Mouse (Mus musculus) hindbrain, embryonic 11.5 days (tissue): ENCODE measurements around the gene Sycn. TPM values are rescaled to one million over a fixed set of nuclear protein-coding genes. Genes with fewer than 3 reads are reported as not detected.
"Not testable (repeated sequence)": the region's sequence is repeated elsewhere in the genome, so short reads cannot be mapped to it uniquely, and the experiment has no call there.

ENCODE experiments used
- ATAC-seq: fragments of 200-750 bp; cut with Nextera tagmentation; 2 replicates; pipeline ENCODE4 v1.8.0; 2017; ENCODE audit warnings: mild to moderate bottlenecking, moderate TSS enrichment, moderate library complexity; ENCODE audit not compliant: low FRiP score
- DNase-seq: peaks from one replicate; pipeline ENCODE4 v3.0.0-alpha.2; 2015; ENCODE audit warnings: low spot score
- H3K27ac ChIP-seq: fragments of 300-500 bp; sonication (generic); 2 replicates; pipeline ENCODE4 v1.5.1; 2014; ENCODE audit warnings: mild to moderate bottlenecking, low read depth, low read length
- H3K27me3 ChIP-seq: fragments of 300-500 bp; sonication (generic); 2 replicates; pipeline ENCODE4 v1.6.1; 2014; ENCODE audit warnings: mild to moderate bottlenecking, low read length, moderate library complexity, mixed read lengths; ENCODE audit not compliant: control insufficient read depth, insufficient read depth
- H3K36me3 ChIP-seq: fragments of 300-500 bp; sonication (generic); 2 replicates; pipeline ENCODE4 v1.6.1; 2014; ENCODE audit warnings: mild to moderate bottlenecking, low read length, moderate library complexity, mixed read lengths; ENCODE audit not compliant: control insufficient read depth, insufficient read depth
- H3K4me1 ChIP-seq: fragments of 300-500 bp; sonication (generic); replicated peaks from 2 replicates; pipeline ENCODE4 v1.6.1; 2014; ENCODE audit warnings: low read length, mixed read lengths; ENCODE audit not compliant: control insufficient read depth, insufficient read depth
- H3K4me2 ChIP-seq: fragments of 300-500 bp; sonication (generic); replicated peaks from 2 replicates; pipeline ENCODE4 v1.6.1; 2014; ENCODE audit warnings: mild to moderate bottlenecking, low read depth, low read length
- H3K4me3 ChIP-seq: fragments of 300-500 bp; sonication (generic); 2 replicates; pipeline ENCODE4 v1.5.1; 2014; ENCODE audit warnings: low read depth, low read length
- H3K9ac ChIP-seq: fragments of 300-500 bp; sonication (generic); 2 replicates; pipeline ENCODE4 v1.6.1; 2014; ENCODE audit warnings: low read depth, low read length
- H3K9me3 ChIP-seq: fragments of 300-500 bp; sonication (generic); 2 replicates; pipeline ENCODE4 v1.6.1; 2016; ENCODE audit warnings: low read length; ENCODE audit not compliant: control insufficient read depth
- WGBS: fragments of 180-500 bp; shearing (Covaris S2); extraction: QIAGEN DNeasy Blood & Tissue Kit; methylation state at CpG from one replicate; pipeline ENCODE4 v1.1.7; 2014; 5-methylcytosine and 5-hydroxymethylcytosine counted together
- polyA plus RNA-seq: library from polyadenylated mRNA; unstranded; fragments of >200 nt; fragmentation: Nextera tagmentation; extraction: Ambion mirVana; gene quantifications from 2 replicates; pipeline ENCODE4 v1.2.1, GENCODE M21; 2014

Gene Sycn
- polyA plus RNA-seq, result not detected in 2 replicates

DNA sequence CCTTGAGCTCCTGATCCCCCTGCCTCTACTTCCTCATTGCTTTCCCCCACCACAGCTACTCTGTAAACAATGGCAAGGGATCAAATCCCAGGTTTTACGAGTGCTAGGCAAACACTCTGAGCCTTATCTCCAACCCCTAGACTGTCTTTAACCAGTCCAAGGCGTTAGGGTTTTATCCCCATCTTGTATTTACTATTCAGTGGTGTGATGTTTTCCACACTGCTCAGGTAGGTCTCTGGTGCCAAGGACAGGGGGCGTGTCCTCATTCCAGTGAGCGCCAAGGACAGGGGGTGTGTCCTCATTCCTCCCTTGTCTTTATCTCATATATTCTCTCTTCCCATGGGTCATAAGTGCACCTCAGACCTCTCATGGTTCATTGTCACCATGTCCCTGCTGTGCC, at the start of gene Sycn:
Gene Sycn (plus strand): TSS at position 360 of the 400 bp plus-strand sequence.
- Histone ChIP-seq H3K4me1 (no peaks in the 10 kb centered on the region), H3K27me3 (peaks cover 4% of the 10 kb centered on the region), H3K4me2 (no peak within 1 kb of the TSS), H3K27ac (no peak within 1 kb of the TSS), H3K9ac (no peak within 1 kb of the TSS), H3K36me3 (no peaks in the 10 kb centered on the region), H3K4me3 (no peak within 1 kb of the TSS), H3K9me3 (no peaks in the 10 kb centered on the region)
- ATAC-seq, result no peak
- DNase-seq, result no peak
- 87% methylated on average over 4 of the region's 4 CpGs for WGBS

- WGBS, result 31% methylated on average over 14 of the region's 14 CpGs
- Histone ChIP-seq H3K27ac (no peak overlapping the region), H3K4me1 (no peaks in the 10 kb centered on the region), H3K27me3 (peaks cover 2% of the 10 kb centered on the region; the same call in 1 of the 2 replicates), H3K9ac (no peak overlapping the region), H3K9me3 (no peaks in the 10 kb centered on the region), H3K36me3 (no peaks in the 10 kb centered on the region), H3K4me3 (no peak overlapping the region), H3K4me2 (no peak overlapping the region)
- no peak for DNase-seq
- no peak for ATAC-seq
These were observed 49.8 kb upstream of the Sycn start for GRCm38 (mm10) chr7:28490903-28491302.

- Histone ChIP-seq H3K4me1 (no peaks in the 10 kb centered on the region), H3K4me2 (no peak overlapping the region), H3K27ac (no peak overlapping the region), H3K9me3 (no peaks in the 10 kb centered on the region), H3K27me3 (peaks cover 2% of the 10 kb centered on the region; the same call in 1 of the 2 replicates), H3K9ac (no peak overlapping the region), H3K4me3 (no peak overlapping the region), H3K36me3 (no peaks in the 10 kb centered on the region)
- WGBS, result 89% methylated on average over 8 of the region's 8 CpGs
- ATAC-seq, result no peak
- DNase-seq, result no peak
These were observed 48.4 kb upstream of the Sycn start for GRCm38 (mm10) chr7:28492310-28492709.

- Histone ChIP-seq H3K36me3 (no peaks in the 10 kb centered on the region), H3K4me1 (no peaks in the 10 kb centered on the region), H3K27me3 (no peaks in the 10 kb centered on the region), H3K9ac (no peak overlapping the region), H3K9me3 (no peaks in the 10 kb centered on the region), H3K27ac (no peak overlapping the region), H3K4me2 (no peak overlapping the region), H3K4me3 (no peak overlapping the region)
- ATAC-seq, result no peak
- no peak for DNase-seq
- WGBS, result 77% methylated on average over 11 of the region's 11 CpGs
These were observed 45.3 kb upstream of the Sycn start for GRCm38 (mm10) chr7:28495426-28495825.

DNA sequence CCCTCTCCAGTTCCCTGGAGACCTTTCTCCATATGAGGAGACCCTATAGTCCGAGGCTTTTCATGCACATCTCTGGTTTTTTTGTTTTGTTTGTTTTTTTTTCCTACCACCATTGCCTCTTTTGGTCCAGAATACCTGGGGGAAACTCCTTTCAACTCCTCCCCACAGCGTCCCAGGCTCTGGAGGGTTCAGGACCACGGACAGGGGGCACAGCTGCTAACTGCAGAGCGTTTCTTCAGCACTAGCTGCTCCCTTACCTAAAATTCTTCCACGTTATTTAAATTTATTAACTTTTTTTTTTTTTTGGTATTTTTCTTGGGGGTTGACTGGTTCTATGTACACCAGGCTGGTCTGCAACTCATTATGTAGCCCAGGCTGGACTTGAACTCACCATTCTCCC, 35.1 kb upstream of the Sycn start:
- H3K9ac ChIP-seq, result no peak overlapping the region
- ATAC-seq (no peak), DNase-seq (peak; percentile 42)
- H3K4me3 ChIP-seq, result no peak overlapping the region
- no peaks in the 10 kb centered on the region for H3K36me3 ChIP-seq
- H3K27ac ChIP-seq, result no peak overlapping the region
- WGBS, result 11% methylated on average over 5 of the region's 5 CpGs
- H3K27me3 ChIP-seq, result no peaks in the 10 kb centered on the region
- no peaks in the 10 kb centered on the region for H3K9me3 ChIP-seq
- H3K4me1 ChIP-seq, result no peaks in the 10 kb centered on the region
- no peak overlapping the region for H3K4me2 ChIP-seq

GRCm38 (mm10) chr7:28509121-28509520, 31.6 kb upstream of the Sycn start:
- DNase-seq, H3K9me3 ChIP-seq, H3K4me2 ChIP-seq, H3K4me3 ChIP-seq, H3K27ac ChIP-seq, H3K36me3 ChIP-seq, H3K9ac ChIP-seq, H3K4me1 ChIP-seq, H3K27me3 ChIP-seq, ATAC-seq: not testable (repeated sequence)
- WGBS, result no CpG with 5 or more reads among the region's 2 CpGs

- not testable (repeated sequence) for H3K36me3 ChIP-seq, H3K27me3 ChIP-seq, DNase-seq, H3K27ac ChIP-seq, H3K4me3 ChIP-seq, H3K4me2 ChIP-seq, H3K9me3 ChIP-seq, H3K4me1 ChIP-seq, H3K9ac ChIP-seq, ATAC-seq
- 67% methylated on average over 8 of the region's 8 CpGs for WGBS
These were observed 30.2 kb upstream of the Sycn start, which contains the start of gene Ifnl2 for GRCm38 (mm10) chr7:28510405-28510974. Gene Ifnl2, minus strand, starts transcription at chr7:28510455.

GRCm38 (mm10) chr7:28511441-28511840, 29.2 kb upstream of the Sycn start:
- WGBS, result 73% methylated on average over 8 of the region's 8 CpGs
- DNase-seq (no peak), ATAC-seq (no peak)
- H3K4me2 ChIP-seq, result no peak overlapping the region
- H3K4me1 ChIP-seq, result no peaks in the 10 kb centered on the region
- H3K27me3 ChIP-seq, result no peaks in the 10 kb centered on the region
- H3K27ac ChIP-seq, result no peak overlapping the region
- H3K36me3 ChIP-seq, result no peaks in the 10 kb centered on the region
- H3K4me3 ChIP-seq, result no peak overlapping the region
- H3K9ac ChIP-seq, result no peak overlapping the region
- H3K9me3 ChIP-seq, result no peaks in the 10 kb centered on the region

GRCm38 (mm10) chr7:28522536-28522935, 18.1 kb upstream of the Sycn start, which contains the start of gene Ifnl3:
Gene Ifnl3, plus strand, starts transcription at chr7:28522836.
- H3K4me3 ChIP-seq, H3K9me3 ChIP-seq, H3K27me3 ChIP-seq, H3K36me3 ChIP-seq, DNase-seq, H3K4me2 ChIP-seq, H3K4me1 ChIP-seq, ATAC-seq, H3K27ac ChIP-seq, H3K9ac ChIP-seq: not testable (repeated sequence)
- WGBS, result 73% methylated on average over 5 of the region's 6 CpGs
